Mouse (Mus musculus): ENCODE results near the gene Fam198a. TPM values are rescaled to one million over a fixed set of nuclear protein-coding genes. Genes with fewer than 3 reads are reported as not detected.

Gene Fam198a
- total and polyA plus RNA-seq, 3 experiments, result 0.12 to 0.26 TPM; not detected in 1

DNA sequence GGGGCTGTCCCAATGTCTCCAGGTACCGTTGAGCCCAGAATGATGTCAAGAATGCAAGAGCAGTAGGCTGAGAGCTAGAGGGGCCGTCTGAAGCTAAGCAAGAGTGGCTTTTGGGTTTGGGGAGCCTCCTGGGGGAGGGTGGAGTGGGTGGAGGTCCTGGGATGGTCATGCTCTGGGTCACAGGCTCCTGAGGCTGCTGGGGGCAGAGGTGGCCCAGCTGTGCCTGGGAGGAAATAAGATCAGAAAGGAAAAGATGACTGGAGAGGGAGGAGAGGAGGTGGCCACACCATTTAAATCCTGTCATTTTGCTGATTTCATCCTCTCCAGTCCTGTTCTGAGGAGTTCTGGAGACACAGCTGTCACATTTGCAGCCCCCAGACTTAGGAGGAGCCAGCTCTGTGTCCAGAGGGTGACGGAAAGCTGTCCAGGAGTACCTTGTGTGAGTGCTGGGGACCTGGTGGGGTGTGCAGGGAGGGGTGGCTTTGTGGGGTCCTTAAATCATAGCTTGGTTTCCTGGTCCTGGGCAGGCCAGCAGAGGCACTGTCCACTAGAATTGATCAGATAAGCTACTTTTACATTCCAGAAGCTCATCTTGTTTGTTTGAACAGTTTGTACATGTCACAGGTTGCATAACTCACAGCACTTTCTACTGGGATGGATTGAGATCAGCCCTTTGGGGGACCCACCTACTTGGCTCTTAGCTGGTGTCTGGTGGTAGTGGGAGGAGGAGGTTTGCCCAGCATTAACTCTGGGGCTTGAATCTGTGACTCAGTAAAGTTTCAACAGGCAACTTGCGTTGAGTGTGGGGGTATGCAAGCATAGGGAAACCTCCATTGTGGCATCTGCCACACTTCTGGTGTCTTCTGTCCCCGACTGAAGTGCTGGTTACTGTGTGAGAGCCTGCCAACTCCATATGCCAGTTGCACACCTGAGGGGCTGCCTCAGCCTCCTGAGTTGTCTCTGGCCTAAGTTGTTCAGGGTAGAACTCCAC, 48.8 kb upstream of the Fam198a start:
- H3K9ac ChIP-seq (ENCODE audit: control insufficient read depth, low read depth, low read length, poor library complexity, severe bottlenecking), result no peak overlapping the region
- no peak for DNase-seq (ENCODE audit: low read depth, low spot score)
- H3K4me3 ChIP-seq (ENCODE audit: control insufficient read depth in 1 of 2, insufficient read depth in 1 of 2, low read depth in 2 of 2, low read length in 2 of 2), result no peak overlapping the region
- peaks cover 0 to 2% of the 10 kb centered on the region in 2 experiments; a peak in 1 of 4 replicates for H3K27me3 ChIP-seq (ENCODE audit: control insufficient read depth in 1 of 2, insufficient read depth in 2 of 2, low read length in 2 of 2)
- H3K27ac ChIP-seq (ENCODE audit: control insufficient read depth, low read depth, low read length), result no peak overlapping the region
- TF ChIP-seq USF2 (IDR thresholded peaks at IDR 0.05; ENCODE audit: borderline replicate concordance in 1 of 2, insufficient read depth in 1 of 2, low read depth in 1 of 2, low read length in 2 of 2), result no peak
- no peak for TF ChIP-seq CHD1 (IDR thresholded peaks at IDR 0.05; ENCODE audit: low read depth, low read length)
- TF ChIP-seq ZMIZ1 (IDR thresholded peaks at IDR 0.05; ENCODE audit: low read depth, low read length), result no peak
- no peak for TF ChIP-seq GATA1 (IDR thresholded peaks at IDR 0.05; ENCODE audit: low read depth, low read length)
- no peak for TF ChIP-seq ZKSCAN1 (IDR thresholded peaks at IDR 0.05; ENCODE audit: low read depth, low read length)
- no peak for TF ChIP-seq ZNF384 (IDR thresholded peaks at IDR 0.05; ENCODE audit: low read depth, low read length)
- no peak for TF ChIP-seq KAT2A (conservative IDR thresholded peaks at IDR 0.05; ENCODE audit: low read depth, low read length)
- TF ChIP-seq POLR2AphosphoS5 (IDR thresholded peaks at IDR 0.05; ENCODE audit: borderline replicate concordance, low read depth, low read length), result no peak
- no peak for TF ChIP-seq SMC3 (IDR thresholded peaks at IDR 0.05; ENCODE audit: low read depth, low read length)
- no peak for TF ChIP-seq TCF12 (IDR thresholded peaks at IDR 0.05; ENCODE audit: low read depth, low read length)
- no peak for TF ChIP-seq MXI1 (IDR thresholded peaks at IDR 0.05; ENCODE audit: low read depth, low read length)
- TF ChIP-seq USF1 (IDR thresholded peaks at IDR 0.05; ENCODE audit: low read depth, low read length), result no peak
- no peak for TF ChIP-seq RCOR1 (IDR thresholded peaks at IDR 0.05; ENCODE audit: low read depth, low read length)
- no peaks in the 10 kb centered on the region; the same call in 1 of the 2 replicates for H3K79me2 ChIP-seq (ENCODE audit: control insufficient read depth, insufficient read depth, low read length, poor library complexity)
- H3K36me3 ChIP-seq (ENCODE audit: control insufficient read depth in 1 of 2, insufficient read depth in 2 of 2, low read length in 2 of 2), result no peaks in the 10 kb centered on the region
- H3K4me1 ChIP-seq (ENCODE audit: control insufficient read depth in 1 of 2, insufficient read depth in 2 of 2, low read length in 2 of 2), result no peaks in the 10 kb centered on the region
- H3K9me3 ChIP-seq (replicated peaks; ENCODE audit: insufficient read depth, low read length), result no peaks in the 10 kb centered on the region

- DNase-seq (ENCODE audit: low read depth, low spot score), result no peak
- H3K4me1 ChIP-seq (ENCODE audit: control insufficient read depth in 1 of 2, insufficient read depth in 2 of 2, low read length in 2 of 2), result no peaks in the 10 kb centered on the region
- TF ChIP-seq USF1 (IDR thresholded peaks at IDR 0.05; ENCODE audit: low read depth, low read length) (no peak), UBTF (IDR thresholded peaks at IDR 0.05; ENCODE audit: borderline replicate concordance, insufficient read depth, low read depth, low read length) (no peak), USF2 (IDR thresholded peaks at IDR 0.05; ENCODE audit: borderline replicate concordance in 1 of 2, insufficient read depth in 1 of 2, low read depth in 1 of 2, low read length in 2 of 2) (no peak), E2F4 (IDR thresholded peaks at IDR 0.05; ENCODE audit: borderline replicate concordance, low read depth, low read length) (no peak), BHLHE40 (IDR thresholded peaks at IDR 0.05; ENCODE audit: borderline replicate concordance, low read depth, low read length) (no peak), KAT2A (conservative IDR thresholded peaks at IDR 0.05; ENCODE audit: low read depth, low read length) (no peak), POLR2AphosphoS5 (IDR thresholded peaks at IDR 0.05; ENCODE audit: borderline replicate concordance, low read depth, low read length) (no peak), ETS1 (IDR thresholded peaks at IDR 0.05; ENCODE audit: low read depth, low read length) (no peak), JUND (IDR thresholded peaks at IDR 0.05; ENCODE audit: low read depth, low read length) (no peak)
These were observed 47.1 kb upstream of the Fam198a start for GRCm38 (mm10) chr9:121903476-121904305.

More at GRCm38 (mm10) chr9:121903476-121904305, 47.1 kb upstream of the Fam198a start:
- Histone ChIP-seq H3K9ac (ENCODE audit: control insufficient read depth, low read depth, low read length, poor library complexity, severe bottlenecking) (no peak overlapping the region), H3K27ac (ENCODE audit: control insufficient read depth, low read depth, low read length) (no peak overlapping the region), H3K27me3 (ENCODE audit: control insufficient read depth in 1 of 2, insufficient read depth in 2 of 2, low read length in 2 of 2) (peaks cover 0 to 2% of the 10 kb centered on the region in 2 experiments; a peak in 1 of 4 replicates), H3K9me3 (replicated peaks; ENCODE audit: insufficient read depth, low read length) (no peaks in the 10 kb centered on the region), H3K36me3 (ENCODE audit: control insufficient read depth in 1 of 2, insufficient read depth in 2 of 2, low read length in 2 of 2) (no peaks in the 10 kb centered on the region), H3K79me2 (ENCODE audit: control insufficient read depth, insufficient read depth, low read length, poor library complexity) (no peaks in the 10 kb centered on the region; the same call in 1 of the 2 replicates), H3K4me3 (ENCODE audit: control insufficient read depth in 1 of 2, insufficient read depth in 1 of 2, low read depth in 2 of 2, low read length in 2 of 2) (no peak overlapping the region)

Data from MEL (cell line).